In the genomic region with DNA sequence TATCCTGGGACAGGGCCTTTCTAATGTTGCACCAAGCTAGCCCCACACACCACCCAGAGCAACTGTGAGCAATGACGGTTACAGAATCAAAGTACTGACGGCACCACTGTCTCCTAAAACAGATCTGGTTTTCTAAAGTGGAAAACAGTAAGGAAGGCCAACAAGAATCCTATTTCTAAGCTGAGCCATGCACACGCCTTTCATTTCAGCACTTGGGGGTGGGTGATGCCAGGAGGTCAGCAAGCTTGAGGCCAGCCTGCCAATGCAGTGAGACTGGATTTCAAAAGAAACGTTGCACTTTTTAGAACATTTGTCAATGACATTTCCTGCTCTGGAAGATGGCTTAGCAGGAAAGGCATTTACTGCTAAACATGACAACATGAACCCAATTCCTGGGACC, we compare ENCODE assay signal across 27 mouse cellular contexts.
"Had no signal": no experiment of that assay in that cellular context is flagged by ENCODE, and none has a peak within 500 bp of the region (broad histone marks: within the 10 kb centered on the region; RNA-seq: fewer than 3 reads in every experiment).

No protein-coding gene starts in this region.

- H3K27ac ChIP-seq: limb, embryonic 10.5 days; limb, embryonic 12.5 days; limb, embryonic 13.5 days; limb, embryonic 15.5 days; liver, embryonic 12.5 days; liver, embryonic 13.5 days; liver, embryonic 14.5 days; liver, embryonic 15.5 days; lung, embryonic 15.5 days; macrophage; midbrain, embryonic 10.5 days; midbrain, embryonic 12.5 days; midbrain, embryonic 13.5 days; midbrain, embryonic 15.5 days had no signal

- H3K4me1 ChIP-seq: limb, embryonic 12.5 days; limb, embryonic 15.5 days; lung, embryonic 15.5 days; midbrain, embryonic 10.5 days; midbrain, embryonic 12.5 days; midbrain, embryonic 13.5 days; midbrain, embryonic 15.5 days had no signal

- DNase-seq: left cerebral cortex, postnatal 4 days; liver; liver, embryonic 13.5 days; liver, postnatal 0 days; lung, adult 18-20 months; lung, adult 2 months; lung, embryonic 14.5 days; lung, postnatal 10 days; lung, postnatal 14 days; lung, postnatal 36 days; lung, postnatal 4 days; midbrain, embryonic 14.5 days had no signal

- H3K27me3 ChIP-seq: limb, embryonic 12.5 days; limb, embryonic 13.5 days; limb, embryonic 15.5 days; liver, embryonic 12.5 days; liver, embryonic 13.5 days; liver, embryonic 15.5 days; lung, embryonic 15.5 days; megakaryocyte, embryonic 14.5 days; midbrain, embryonic 12.5 days; midbrain, embryonic 13.5 days; midbrain, embryonic 15.5 days had no signal

- H3K4me3 ChIP-seq: limb, embryonic 10.5 days; limb, embryonic 12.5 days; limb, embryonic 13.5 days; limb, embryonic 15.5 days; liver, embryonic 12.5 days; liver, embryonic 13.5 days; liver, embryonic 15.5 days; lung, embryonic 15.5 days; megakaryocyte, embryonic 14.5 days; midbrain, embryonic 10.5 days; midbrain, embryonic 12.5 days; midbrain, embryonic 13.5 days; midbrain, embryonic 15.5 days; myocyte had no signal
